Mouse (Mus musculus): Measurements from ENCODE around the gene Ctcf.
A peak's percentile ranks its signal among the peaks of the same experiment; 100 is the strongest.

GRCm38 (mm10) chr8:105606189-105607023 lies 30.0 kb upstream of the Ctcf start:
- TF ChIP-seq POLR2A (IDR thresholded peaks at IDR 0.05; ENCODE audit: low read depth, low read length), result peak; percentile 85
- no peak for TF ChIP-seq CTCF (IDR thresholded peaks at IDR 0.05; ENCODE audit: borderline replicate concordance, insufficient read depth, low read length)
